Mouse (Mus musculus): Measurements from ENCODE around the gene Il1r2. TPM values are rescaled to one million over a fixed set of nuclear protein-coding genes. Genes with fewer than 3 reads are reported as not detected.

The Il1r2 gene
- total RNA-seq, 2 experiments from 2014 or later, result 0.36 to 0.64 TPM

- DNase-seq, result no peak
- intact Hi-C loops (cut with DNase I), result no loop called here
These were observed 15.9 kb upstream of the Il1r2 start for GRCm38 (mm10) chr1:40058013-40058412.

GRCm38 (mm10) chr1:40059122-40059774 is 14.6 kb upstream of the Il1r2 start:
- no peak for DNase-seq
- intact Hi-C loops (cut with DNase I), result no loop called here

- no peak for DNase-seq
- intact Hi-C loops (cut with DNase I), result no loop called here
These were observed 12.5 kb upstream of the Il1r2 start for GRCm38 (mm10) chr1:40061359-40061758.

GRCm38 (mm10) chr1:40063409-40063808 is 10.5 kb upstream of the Il1r2 start:
- intact Hi-C loops (cut with DNase I), result no loop called here
- DNase-seq, result no peak

DNA sequence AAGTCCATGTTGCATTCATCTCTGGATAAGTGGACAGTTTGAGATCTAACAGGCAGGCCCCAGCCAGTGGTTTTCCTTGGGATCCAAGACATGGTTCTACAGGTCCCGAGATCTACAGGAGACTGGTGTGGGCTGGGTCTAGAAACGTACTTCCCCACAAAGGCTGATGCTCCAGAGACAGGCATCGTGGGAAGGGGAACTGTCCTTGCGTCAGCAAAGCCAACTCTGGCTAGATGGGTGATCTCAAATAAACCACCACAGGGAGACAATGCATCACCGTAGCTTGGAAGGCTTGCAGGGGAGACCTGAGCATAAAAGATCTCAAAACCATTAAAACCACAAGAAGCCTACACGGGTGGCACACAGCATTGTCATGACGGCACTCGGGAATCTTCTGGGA is 9.4 kb upstream of the Il1r2 start:
- intact Hi-C loops (cut with DNase I), result no loop called here
- no peak for DNase-seq

DNA sequence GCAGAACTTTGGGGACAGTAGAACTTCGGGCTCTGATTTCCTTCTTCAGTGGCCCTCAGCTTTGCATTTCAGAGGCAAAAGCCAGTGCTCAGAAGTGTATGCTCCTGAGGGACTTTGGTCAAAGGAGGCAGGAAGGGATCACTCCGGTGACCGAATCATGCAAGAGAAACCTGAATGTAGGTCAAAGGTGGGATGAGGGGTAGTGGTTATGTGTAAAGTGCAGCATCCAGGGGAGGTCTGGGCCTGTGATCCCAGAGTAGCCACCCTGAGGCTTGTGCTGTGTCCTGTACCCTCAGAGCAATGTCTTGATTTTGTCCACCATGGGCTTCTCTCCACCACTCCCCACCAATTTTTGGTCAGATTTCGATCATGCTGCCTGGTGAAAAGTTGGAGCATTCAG is 1.3 kb upstream of the Il1r2 start:
- intact Hi-C loops (cut with DNase I), result no loop called here

GRCm38 (mm10) chr1:40077328-40077727 is 3.4 kb downstream of the Il1r2 start:
- intact Hi-C loops (cut with DNase I), result no loop called here
- no peak for DNase-seq

More for the DNA sequence above, 1.3 kb upstream of the Il1r2 start:
- no peak for DNase-seq

GRCm38 (mm10) chr1:40081041-40081440 is 7.2 kb downstream of the Il1r2 start:
- intact Hi-C loops (cut with DNase I), result no loop called here

DNA sequence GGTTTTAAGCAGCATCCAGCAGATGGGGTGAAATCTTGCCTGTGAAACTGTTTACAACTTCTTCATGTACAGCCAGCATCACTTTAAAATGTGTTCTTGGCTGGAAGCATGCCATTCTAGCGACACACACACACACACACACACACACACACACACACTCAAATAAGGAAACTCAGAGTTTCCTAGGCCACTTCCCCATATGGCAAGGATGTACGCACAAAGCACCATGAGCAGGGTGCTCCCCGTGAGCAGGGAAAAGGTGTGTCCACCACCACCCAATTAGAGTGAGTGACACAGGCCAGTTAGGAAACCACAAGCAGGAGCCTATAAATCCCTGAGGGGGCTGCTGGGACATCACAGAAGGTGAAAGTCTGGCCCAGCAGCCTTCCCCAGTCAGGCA is 10.5 kb downstream of the Il1r2 start:
- no peak for DNase-seq
- intact Hi-C loops (cut with DNase I), result no loop called here

More at GRCm38 (mm10) chr1:40081041-40081440, 7.2 kb downstream of the Il1r2 start:
- no peak for DNase-seq

GRCm38 (mm10) chr1:40085403-40086182 is 11.7 kb downstream of the Il1r2 start:
- intact Hi-C loops (cut with DNase I), result no loop called here
- DNase-seq, result peak; percentile 70

GRCm38 (mm10) chr1:40091160-40091559 is 17.3 kb downstream of the Il1r2 start:
- DNase-seq, result no peak
- intact Hi-C loops (cut with DNase I), result no loop called here

DNA sequence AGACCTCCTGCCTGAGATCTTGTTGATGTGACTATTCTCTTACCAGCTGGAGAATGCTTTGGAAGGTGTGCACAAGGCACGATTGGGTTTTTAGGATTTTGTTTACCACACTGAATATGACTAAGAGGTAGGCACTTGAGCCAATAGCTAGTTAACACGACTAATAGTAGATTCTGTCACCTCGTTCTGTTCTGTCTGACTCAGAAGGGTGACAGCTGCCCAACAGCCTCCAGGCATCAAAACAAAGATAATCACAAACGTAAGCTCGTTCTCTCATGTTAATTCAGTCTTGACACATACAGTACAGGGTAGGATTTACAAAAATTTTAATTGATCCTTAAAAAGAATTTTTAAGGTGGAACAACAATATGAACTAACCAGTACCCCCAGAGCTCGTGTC is 18.7 kb downstream of the Il1r2 start:
- DNase-seq, result no peak
- intact Hi-C loops (cut with DNase I), result no loop called here

- no peak for DNase-seq
- intact Hi-C loops (cut with DNase I), result no loop called here
These were observed 20.9 kb downstream of the Il1r2 start for GRCm38 (mm10) chr1:40094601-40095304.

DNA sequence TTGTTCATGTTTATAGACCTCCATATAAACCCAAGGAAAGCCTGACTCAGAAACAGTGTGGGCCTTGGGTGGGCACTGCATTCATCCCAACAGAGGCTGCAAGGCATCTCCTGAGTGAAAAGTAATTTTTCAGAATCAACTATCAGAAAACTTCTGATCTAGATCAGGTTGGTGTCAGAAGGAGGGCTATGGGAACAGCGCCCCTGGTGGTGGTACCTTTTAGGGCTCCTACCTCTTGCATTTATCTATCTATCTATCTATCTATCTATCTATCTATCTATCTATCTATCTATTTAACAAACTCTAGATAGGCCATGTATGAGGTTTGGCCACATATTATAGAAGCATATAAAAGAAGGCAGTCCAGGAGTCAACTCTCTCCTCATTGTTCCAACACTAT is 21.7 kb downstream of the Il1r2 start:
- intact Hi-C loops (cut with DNase I), result no loop called here
- DNase-seq, result no peak

GRCm38 (mm10) chr1:40106306-40106705 is 32.4 kb downstream of the Il1r2 start:
- intact Hi-C loops (cut with DNase I), result no loop called here

GRCm38 (mm10) chr1:40106719-40107118 is 32.8 kb downstream of the Il1r2 start:
- DNase-seq, result no peak

More at GRCm38 (mm10) chr1:40106306-40106705, 32.4 kb downstream of the Il1r2 start:
- no peak for DNase-seq

DNA sequence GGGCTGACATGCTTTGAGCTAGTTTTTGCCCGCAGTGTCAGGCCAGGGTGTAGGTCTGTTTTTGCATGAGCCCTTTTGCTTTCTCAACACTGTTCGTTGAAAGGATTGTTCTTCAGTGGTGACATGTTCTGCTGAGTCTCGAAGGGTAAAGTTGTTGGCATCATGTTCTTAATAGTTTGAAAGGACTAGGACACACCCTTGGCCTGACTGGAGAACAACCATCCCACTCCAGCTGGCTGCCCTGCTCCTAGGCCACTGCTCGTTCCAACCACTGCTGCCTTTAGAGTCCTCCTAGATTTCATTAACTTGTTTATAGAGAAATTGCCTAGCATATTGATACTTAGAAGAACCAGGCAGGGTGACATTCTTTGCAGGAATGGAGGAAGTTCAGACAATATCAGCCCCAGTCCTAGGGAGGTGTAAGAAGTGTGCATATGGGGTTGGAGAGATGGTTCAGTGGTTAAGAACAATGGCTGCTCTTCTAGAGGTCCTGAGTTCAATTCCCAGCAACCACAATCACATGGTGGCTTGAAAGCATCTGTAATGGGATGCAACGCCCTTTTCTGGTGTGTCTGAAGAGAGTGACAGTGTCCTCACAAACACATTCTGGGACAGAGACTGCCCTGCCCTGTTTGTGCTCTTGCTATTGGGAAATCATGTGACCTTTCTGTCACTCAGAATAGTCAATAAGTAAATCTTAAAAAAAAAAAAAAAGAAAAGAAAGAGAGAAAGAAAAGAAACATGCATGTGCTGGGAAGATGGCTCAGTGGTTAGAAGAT is 34.3 kb downstream of the Il1r2 start:
- intact Hi-C loops (cut with DNase I), result no loop called here
- no peak for DNase-seq

More at GRCm38 (mm10) chr1:40106719-40107118, 32.8 kb downstream of the Il1r2 start:
- intact Hi-C loops (cut with DNase I), result no loop called here

GRCm38 (mm10) chr1:40109736-40110135 is 35.9 kb downstream of the Il1r2 start:
- intact Hi-C loops (cut with DNase I), result loop anchor here (10.0 kb wide), 1 partner anchor 435 kb away; no protein-coding TSS in a partner anchor

DNA sequence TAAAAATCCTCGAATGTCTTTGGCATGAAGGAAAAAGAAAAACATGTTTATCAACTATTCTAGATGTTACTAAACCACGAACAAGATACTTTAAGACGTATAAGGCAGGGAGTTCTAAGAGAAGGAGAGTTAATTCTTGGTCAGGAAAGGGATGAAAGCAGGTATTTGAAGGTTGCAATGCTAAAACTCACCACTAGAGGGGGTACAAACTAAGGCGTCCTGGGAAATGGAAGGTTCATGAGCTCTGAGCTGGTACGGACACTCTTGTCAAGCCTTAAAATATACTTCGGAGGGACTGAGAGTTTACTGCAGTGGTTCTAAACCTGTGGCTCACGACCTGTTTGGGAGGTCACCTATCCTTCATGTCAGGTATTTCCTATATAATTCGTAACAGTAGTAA is 41.4 kb downstream of the Il1r2 start:
- intact Hi-C loops (cut with DNase I), result loop anchor here (10.0 kb wide), 1 partner anchor 430 kb away; no protein-coding TSS in a partner anchor

More at GRCm38 (mm10) chr1:40109736-40110135, 35.9 kb downstream of the Il1r2 start:
- DNase-seq, result no peak

DNA sequence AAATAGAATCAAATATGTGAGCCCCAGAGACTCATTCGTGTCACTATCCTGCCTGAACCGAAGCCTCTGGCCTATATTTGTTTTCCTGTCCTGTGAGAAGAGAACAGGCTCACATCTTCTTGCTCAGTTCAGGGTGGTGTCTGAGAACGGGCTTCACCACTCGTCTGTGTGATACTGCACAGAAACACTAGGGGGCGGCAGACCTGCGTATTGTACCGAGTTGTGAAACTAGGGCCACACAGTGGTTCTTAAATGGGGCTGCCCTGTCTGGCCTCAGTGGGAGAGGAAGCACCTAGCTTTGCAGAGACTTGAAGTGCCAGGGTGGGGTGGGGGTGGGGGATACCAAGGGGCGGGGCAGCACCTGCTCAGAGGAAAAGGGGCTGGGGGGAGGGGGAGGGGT is 42.5 kb downstream of the Il1r2 start:
- intact Hi-C loops (cut with DNase I), result loop anchor here (2.0 to 10.0 kb wide), 2 partner anchors 256 to 428 kb away; no protein-coding TSS in a partner anchor
- DNase-seq, result peak; percentile 82

More for the DNA sequence above, 41.4 kb downstream of the Il1r2 start:
- no peak for DNase-seq
